Mouse (Mus musculus): Measurements from ENCODE around the gene Clic4.

The Clic4 gene

DNA sequence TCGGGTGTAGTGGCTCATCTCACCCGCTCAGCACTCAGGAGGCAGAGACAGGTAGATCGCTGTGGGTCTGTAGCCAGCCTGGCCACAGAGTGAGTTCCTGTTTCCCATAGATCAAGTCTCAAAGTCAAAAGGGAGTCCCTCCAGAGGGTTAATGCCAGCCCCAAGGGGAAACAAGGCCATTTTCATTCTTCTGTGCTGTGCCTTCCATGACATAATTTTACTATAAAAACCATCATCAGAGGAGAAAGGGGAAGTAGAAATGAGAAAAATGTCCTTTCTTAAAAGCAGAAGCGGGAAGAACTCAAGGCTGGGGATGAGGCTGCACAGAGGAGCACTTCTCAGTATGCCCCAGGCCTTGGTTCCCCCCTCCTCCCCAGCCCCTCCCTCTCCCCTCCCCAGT, 90.8 kb downstream of the Clic4 start:
- DNase-seq = no peak

DNA sequence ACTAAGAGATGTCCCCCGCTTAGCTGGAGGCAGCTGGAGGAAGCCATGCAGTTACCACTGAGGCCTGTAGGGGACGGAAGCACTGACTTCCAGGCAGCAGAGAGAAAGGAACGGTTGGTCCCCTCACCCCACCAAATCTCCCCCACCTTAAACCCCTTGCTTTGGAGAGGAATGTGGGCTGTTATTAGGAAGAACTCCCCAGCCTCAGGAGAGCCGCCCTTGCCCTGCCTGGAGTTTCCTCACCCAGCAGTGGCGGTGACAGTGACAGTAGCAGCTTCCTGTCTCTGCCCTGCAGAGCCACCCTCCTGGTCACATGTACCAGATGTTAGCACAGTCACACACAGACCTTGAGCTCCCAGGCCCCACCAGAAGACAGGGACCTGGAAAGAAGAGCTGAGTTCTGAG, 93.5 kb downstream of the Clic4 start:
- DNase-seq = peak; percentile 77

DNA sequence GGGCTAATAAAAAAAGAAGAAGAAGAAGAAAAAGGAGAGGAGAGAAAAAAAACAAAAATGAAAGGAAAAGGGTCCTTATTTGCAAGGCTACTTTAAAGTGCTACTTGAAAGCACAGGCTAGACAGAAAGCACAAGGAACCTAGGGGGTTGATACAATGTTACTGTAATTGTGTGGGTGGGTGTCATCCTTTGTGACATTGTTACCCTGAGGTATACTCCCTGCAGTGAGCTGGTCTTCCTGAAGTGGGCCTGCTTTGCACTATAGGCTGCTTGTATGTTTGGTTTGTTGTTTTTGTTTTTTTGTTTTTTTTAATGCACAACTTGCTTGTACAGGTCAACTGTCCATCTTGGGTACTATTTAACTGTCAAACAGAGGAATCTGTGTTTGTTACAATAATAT, 95.0 kb downstream of the Clic4 start:
- no peak for DNase-seq

DNA sequence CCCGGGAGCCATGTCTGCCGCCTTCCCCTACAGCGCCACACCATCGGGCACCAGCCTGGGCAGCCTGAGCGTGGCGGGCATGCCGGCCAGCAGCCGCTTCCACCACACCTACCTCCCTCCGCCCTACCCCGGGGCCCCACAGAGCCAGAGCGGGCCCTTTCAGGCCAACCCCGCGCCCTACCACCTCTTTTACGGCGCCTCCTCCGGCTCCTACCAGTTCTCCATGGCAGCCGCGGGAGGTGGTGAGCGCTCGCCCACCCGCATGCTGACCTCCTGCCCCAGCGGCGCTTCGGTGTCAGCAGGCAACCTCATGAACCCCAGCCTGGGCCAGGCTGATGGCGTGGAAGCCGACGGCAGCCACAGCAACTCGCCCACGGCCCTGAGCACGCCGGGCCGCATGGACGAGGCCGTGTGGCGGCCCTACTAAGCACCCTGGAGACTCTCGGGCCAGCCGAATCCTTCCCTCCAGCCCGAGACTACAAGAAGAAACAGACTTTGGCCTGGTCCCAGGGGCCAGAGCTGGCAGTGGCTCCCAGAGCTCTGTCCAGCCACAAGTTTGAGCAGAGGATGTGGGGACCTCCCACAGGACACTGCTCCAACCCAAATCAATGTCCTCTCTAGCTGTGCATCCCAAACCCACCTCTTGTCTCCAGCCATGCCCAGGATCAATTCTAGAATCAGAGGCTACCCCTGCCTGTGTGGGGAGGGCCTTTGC, 97.1 kb downstream of the Clic4 start:
- DNase-seq = no peak

DNA sequence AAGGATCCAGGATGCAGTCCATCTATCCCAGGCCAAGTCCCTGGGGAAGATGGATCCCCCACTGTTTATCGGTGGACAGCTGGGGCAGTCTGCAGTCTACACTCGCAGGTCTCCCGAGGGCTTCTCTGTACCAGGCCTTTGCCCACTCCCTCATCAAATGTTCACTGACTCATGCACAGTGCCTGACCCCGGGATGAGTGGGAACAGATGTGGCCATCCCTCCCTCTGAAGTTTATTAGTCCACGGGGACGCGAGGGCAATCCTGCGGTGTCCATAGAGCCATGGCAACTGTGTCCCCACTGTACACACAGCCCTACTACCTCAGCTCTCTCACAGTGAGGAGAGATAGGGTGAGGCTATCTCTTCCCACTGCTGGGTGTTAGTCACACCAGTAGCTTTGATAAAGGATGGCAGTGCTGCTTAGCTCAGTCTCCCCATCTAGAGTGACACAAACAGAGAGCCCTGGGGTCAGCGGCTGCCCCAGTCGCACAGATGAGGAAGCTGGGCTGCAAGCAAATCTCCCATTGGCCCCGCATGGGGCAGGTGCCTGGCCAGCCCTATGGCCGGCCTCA, 101.2 kb downstream of the Clic4 start:
- no peak for DNase-seq

DNA sequence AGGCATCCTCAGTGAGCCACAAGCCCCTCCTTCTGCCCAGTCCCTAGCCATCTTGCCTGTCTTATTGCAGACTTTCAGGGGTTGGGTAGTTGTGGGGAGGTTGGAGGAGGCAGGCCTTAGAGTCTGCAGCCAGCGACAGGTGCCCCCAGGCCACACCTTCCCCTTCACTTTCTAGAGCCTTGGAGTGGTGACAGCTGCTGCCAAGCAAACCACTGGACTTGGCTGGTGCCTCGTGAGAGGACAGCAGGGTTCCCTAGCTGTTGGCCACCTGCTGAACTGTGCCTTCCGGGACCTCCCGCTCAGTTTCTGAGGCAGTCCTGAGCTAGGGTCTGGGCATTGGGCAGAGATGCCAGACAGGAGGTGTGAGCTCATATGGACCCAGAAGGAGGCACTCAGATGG, 103.1 kb downstream of the Clic4 start:
- DNase-seq = no peak

DNA sequence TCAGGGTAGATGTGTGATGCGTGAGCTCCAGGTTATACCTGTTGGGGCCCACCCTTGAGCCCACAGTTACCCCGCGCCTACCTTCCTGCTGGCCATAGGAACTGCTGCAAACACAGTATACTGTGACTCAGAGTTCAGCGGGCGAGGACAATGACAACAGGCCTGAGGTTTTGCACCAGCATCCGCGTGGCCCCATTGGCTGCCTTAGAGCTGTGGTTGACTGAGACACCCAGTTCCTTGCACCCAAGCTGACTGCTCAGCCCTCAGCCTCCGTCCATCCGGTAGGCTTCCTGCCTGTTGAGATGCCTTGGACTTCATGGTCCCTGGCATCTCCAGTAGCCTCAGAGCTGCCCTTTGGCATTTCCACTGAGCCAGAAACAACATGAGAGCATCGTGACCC, 103.5 kb downstream of the Clic4 start:
- DNase-seq = no peak

DNA sequence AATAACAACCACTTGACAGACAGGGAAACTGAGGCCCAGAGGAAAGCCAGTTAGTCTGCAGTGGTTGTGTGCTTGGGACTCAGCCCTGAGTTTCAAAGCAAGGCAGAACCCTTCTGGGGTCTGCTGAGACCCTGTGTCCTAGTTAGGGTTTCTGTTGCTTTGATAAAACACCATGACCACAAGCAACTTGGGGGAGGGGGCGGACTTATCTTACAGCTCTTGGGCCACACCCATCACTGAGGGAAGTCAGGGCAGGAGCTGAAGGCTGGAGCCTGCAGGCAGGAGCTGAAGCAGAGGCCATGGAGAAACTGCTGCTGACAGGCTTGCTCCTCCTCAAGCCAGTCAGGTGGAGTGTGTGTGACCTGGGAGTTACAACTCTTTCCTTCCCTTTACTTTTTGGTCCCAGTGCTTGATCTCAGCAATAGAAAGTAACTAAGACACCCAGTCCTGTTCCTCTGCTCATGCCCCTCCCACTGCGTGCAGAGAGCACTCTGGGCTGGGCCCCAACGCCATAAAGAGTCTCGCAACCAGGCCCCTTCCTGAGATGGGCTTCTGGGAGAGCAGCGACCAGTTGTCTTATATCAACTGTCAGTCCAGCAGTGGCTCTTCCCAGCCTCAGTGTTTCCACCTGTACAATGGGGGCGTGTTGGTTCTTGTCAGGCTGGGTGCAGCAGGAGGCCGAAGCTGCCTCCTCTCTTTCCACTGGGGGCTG, 104.6 kb downstream of the Clic4 start:
- no peak for DNase-seq

DNA sequence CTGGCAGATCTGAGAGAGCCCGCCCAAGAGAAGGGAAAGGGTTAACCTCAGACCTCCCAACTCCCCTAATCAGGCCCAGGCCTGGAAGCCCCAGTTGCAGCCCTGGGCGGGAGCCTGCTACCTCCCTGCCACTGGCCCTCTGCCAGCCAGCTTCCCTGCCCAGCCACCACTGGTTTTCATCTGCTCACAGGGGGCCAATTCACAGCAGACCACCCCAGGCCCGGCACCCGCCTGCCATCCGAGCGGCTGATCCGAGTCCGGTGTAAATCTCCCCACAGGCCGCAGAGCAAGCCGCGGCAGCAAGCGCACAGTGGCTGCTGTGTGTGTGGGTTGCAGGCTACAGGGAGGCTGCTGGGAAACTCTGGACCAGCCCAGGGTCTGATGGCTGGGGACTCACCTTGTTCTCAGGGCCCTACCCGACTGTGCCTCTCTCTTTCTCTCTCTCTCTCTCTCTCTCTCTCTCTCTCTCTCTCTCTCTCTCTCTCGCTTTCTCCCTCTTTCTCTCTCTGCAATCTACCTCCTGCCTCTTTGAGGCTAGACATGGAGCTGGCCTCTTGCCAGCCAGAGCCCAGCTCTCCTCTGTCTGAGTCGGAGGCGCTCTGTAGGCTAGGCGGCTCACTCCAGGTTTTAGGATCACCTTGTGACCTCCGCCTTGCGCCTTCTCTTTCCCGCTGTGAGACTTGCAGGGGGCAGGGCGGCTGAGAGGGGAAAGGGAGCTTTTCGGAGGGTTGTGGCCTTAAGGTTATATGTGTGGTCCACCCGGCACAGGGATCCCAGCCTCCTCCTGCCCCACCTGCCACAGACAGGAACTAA, 106.0 kb downstream of the Clic4 start:
- peak; percentile 33 for DNase-seq

DNA sequence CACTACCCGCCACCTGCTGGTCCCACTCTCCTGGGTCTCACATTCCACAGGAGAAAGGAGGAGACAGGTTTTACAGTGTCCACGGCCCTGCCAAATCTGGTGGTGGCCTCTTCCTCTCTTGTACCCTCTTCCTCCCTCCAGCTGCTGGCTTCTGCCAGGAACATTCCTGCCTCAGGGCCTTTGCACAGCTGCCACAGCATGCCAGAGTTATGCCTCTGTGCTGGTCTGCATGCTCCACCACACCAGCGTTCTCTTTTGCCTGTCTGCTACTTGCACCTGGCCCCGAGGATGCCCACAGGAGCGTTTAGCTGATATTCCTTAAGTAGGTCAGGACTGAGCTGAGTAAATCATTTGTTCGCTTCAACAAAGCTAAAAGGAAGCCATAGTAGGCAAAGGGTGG, 106.9 kb downstream of the Clic4 start:
- DNase-seq = peak; percentile 75

All from thymus, postnatal 14 days (tissue).